Mouse (Mus musculus) ES-E14 (cell line): ENCODE data around the gene Fkbp14.

Experiments
- CHD2 ChIP-seq: IDR thresholded peaks from 2 replicates; pipeline ENCODE4 v1.6.1; 2014; ENCODE audit warnings: mild to moderate bottlenecking, low read depth, low read length, inconsistent platforms
- ZNF384 ChIP-seq: IDR thresholded peaks from 2 replicates; pipeline ENCODE4 v1.6.1; 2012; ENCODE audit warnings: low read depth, low read length, inconsistent platforms

DNA sequence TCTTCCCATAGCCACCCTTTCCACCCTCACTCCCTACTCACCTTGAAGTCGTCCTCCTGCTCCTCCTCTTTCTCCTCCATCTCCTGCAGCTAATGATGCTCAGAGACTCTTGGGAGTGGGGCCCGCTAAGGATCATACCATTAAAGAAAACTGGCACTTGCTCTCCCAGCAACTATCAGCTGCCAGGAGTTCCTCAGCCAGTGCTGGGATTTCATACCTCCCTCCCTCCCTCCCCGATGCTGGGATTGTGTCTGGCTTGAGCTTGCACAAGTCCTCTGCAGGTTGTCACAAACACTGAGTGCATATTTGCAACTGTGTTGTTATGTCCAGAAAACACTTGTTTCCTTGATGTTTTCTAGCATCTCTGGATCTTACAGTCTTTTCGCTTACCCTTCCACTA is at the start of gene Fkbp14:
- TF ChIP-seq ZNF384 (no peak), CHD2 (no peak)
